Mouse (Mus musculus) mesoderm, embryonic 11.5 days (tissue): ENCODE data around the gene Fbxo21.

Experiments
- DNase-seq: peaks from one replicate; pipeline ENCODE4 v3.0.0-alpha.2; 2012; ENCODE audit warnings: low read depth, low spot score

Gene Fbxo21

GRCm38 (mm10) chr5:118045385-118045784 is 68.9 kb downstream of the Fbxo21 start:
- no peak for DNase-seq

- no peak for DNase-seq
Observed at GRCm38 (mm10) chr5:118047091-118047757, 70.7 kb downstream of the Fbxo21 start.

DNA sequence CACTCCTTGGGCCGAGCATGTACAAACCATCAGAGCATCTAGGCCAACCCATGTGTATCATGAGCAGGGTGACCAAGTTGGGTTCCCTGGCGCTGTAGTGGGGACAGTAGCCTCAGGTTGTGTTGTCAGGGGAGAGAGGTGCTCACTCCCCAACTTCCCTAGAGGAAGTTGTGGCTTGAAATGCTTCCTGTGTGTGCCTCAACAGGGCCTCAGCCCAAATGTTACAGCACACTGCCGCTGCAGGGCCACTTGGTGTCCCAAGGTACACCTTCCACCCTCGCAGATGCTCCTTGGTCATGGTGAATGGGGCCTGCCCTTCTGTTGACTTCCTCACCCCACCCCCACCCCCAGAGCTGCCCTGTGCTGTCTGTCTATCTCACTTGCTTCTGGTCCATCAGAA is 71.9 kb downstream of the Fbxo21 start:
- DNase-seq, result no peak

GRCm38 (mm10) chr5:118048928-118049327 is 72.4 kb downstream of the Fbxo21 start:
- DNase-seq, result no peak

- no peak for DNase-seq
Observed at GRCm38 (mm10) chr5:118050743-118051142, 74.2 kb downstream of the Fbxo21 start.

GRCm38 (mm10) chr5:118051981-118052662 is 75.6 kb downstream of the Fbxo21 start:
- no peak for DNase-seq

DNA sequence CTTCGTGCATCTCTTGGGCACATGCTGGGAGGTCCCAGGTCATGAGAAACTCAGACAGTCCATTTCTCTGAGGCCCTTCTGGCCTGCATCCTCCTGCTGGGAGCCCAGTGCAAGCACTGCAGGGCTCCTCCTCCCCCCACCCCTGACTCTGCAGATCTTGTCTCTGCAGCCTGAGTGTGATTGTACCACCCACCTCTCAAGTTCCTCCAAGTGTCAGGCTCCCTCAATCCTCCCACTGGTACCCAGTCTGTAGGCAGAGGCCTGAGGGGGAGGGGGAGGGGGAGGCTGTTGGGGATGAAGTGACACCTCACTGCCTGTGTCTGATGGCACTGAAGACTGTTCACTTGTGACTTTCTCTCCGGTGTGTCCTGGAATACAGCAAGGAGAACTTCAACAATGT is 76.7 kb downstream of the Fbxo21 start:
- no peak for DNase-seq

DNA sequence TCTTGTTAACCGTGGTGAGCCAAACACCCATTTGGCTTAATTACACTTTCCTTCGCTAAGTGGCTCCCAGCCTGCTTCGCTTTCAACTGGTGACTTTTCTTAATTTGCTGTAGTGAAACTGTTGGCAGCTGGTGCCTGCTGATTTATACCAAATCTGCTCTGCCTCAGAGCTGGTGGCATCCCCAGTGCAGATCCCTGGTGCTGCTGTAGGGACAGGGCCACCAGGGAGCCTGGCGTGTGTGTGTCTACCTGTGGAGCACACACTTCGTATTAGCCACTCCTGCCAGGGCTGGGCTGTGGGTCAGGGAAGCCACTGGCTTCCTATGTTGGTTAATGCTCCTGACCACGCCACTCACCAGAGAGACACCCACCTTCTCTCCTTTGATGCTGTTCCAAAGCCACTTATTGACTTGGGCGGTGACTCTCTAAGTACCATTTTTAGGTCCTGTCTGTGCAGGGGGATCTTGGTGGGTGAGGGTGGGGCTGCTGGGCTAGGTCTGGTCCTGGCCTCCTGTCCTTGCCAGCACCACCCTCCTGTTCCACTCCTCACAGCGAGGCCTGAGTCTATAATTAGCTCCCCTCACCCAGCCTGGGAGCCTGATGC is 81.1 kb downstream of the Fbxo21 start:
- no peak for DNase-seq

- no peak for DNase-seq
Observed at GRCm38 (mm10) chr5:118058858-118059257, 82.3 kb downstream of the Fbxo21 start.

GRCm38 (mm10) chr5:118059646-118060045 is 83.1 kb downstream of the Fbxo21 start:
- DNase-seq, result no peak
